Mouse (Mus musculus) lung, postnatal 0 days (tissue): ENCODE data around the gene Gm45233. TPM values are rescaled to one million over a fixed set of nuclear protein-coding genes. Genes with fewer than 3 reads are reported as not detected.

Source experiments
- ATAC-seq: fragments of 200-750 bp; cut with Nextera tagmentation; 2 replicates; pipeline ENCODE4 v1.8.0; 2017; ENCODE audit warnings: moderate library complexity
- DNase-seq: peaks from one replicate; pipeline ENCODE4 v3.0.0-alpha.2; 2016; ENCODE audit warnings: low spot score
- H3K27ac ChIP-seq: fragments of 300-500 bp; sonication (generic); 2 replicates; pipeline ENCODE4 v1.5.1; 2014; ENCODE audit warnings: antibody characterized with exemption, mild to moderate bottlenecking, low read length, mixed read lengths
- H3K27me3 ChIP-seq: fragments of 300-500 bp; sonication (generic); replicated peaks from 2 replicates; pipeline ENCODE4 v1.6.1; 2014; ENCODE audit warnings: low read length, mixed read lengths; ENCODE audit not compliant: insufficient read depth
- H3K36me3 ChIP-seq: fragments of 300-500 bp; sonication (generic); 2 replicates; pipeline ENCODE4 v1.6.1; 2014; ENCODE audit warnings: low read length, mixed read lengths; ENCODE audit not compliant: insufficient read depth
- H3K4me1 ChIP-seq: fragments of 300-500 bp; sonication (generic); 2 replicates; pipeline ENCODE4 v1.6.1; 2014; ENCODE audit warnings: antibody characterized with exemption, low read depth, low read length, mixed read lengths; ENCODE audit not compliant: insufficient read depth
- H3K4me2 ChIP-seq: fragments of 300-500 bp; sonication (generic); replicated peaks from 2 replicates; pipeline ENCODE4 v1.6.1; 2014; ENCODE audit warnings: low read depth, mild to moderate bottlenecking, low read length, moderate library complexity, mixed read lengths
- H3K4me3 ChIP-seq: fragments of 300-500 bp; sonication (generic); 2 replicates; pipeline ENCODE4 v1.5.1; 2014; ENCODE audit warnings: low read depth, low read length
- H3K9ac ChIP-seq: fragments of 300-500 bp; sonication (generic); replicated peaks from 2 replicates; pipeline ENCODE4 v1.6.1; 2014; ENCODE audit warnings: low read depth, mild to moderate bottlenecking
- H3K9me3 ChIP-seq: fragments of 300-500 bp; sonication (generic); 2 replicates; pipeline ENCODE4 v1.6.1; 2016; ENCODE audit warnings: low read length, mixed read lengths
- CTCF ChIP-seq: IDR thresholded peaks from 2 replicates; pipeline ENCODE4 v1.5.1; 2016; ENCODE audit warnings: antibody characterized with exemption, mild to moderate bottlenecking
- EP300 ChIP-seq: IDR thresholded peaks from 2 replicates; pipeline ENCODE4 v1.6.1; 2016; ENCODE audit warnings: antibody characterized with exemption, mild to moderate bottlenecking, control low read depth
- WGBS: fragments of 180-500 bp; shearing (Covaris S2); extraction: QIAGEN DNeasy Blood & Tissue Kit; methylation state at CpG from one replicate; pipeline ENCODE4 v1.1.7; 2014; 5-methylcytosine and 5-hydroxymethylcytosine counted together
- polyA plus RNA-seq: library from polyadenylated mRNA; unstranded; fragments of >200 nt; fragmentation: Nextera tagmentation; extraction: Ambion mirVana; gene quantifications from 2 replicates; pipeline ENCODE4 v1.2.1, GENCODE M21; 2015

Gm45233 gene
- polyA plus RNA-seq, 1 experiment from 2014 or later, result not detected

DNA sequence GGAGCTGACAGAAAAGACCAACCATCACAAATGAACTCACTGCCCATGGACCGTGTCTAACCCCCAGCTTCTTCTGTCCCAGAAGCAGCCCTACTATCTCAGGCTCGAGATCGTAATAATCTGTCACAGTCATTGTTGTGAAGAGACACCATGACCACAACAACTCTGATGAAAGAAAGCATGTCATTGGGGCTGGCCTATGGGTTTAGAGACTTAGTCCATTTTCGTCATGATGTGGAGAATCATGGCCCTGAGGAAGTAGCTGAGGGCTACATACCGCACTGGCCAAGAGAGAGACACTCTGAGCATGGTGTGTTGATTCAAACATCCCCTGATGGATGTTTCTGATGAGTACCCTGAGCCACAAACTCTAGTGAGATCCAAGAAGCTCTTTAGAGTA, 9.3 kb upstream of the Gm45233 start:
- Histone ChIP-seq H3K4me1 (no peaks in the 10 kb centered on the region), H3K9me3 (no peaks in the 10 kb centered on the region), H3K36me3 (no peaks in the 10 kb centered on the region), H3K9ac (no peak overlapping the region), H3K4me2 (no peak overlapping the region), H3K27ac (no peak overlapping the region), H3K27me3 (no peaks in the 10 kb centered on the region), H3K4me3 (no peak overlapping the region)
- TF ChIP-seq EP300 (no peak), CTCF (no peak)
- no peak for ATAC-seq
- WGBS, result 81% methylated on average over 5 of the region's 5 CpGs
- DNase-seq, result no peak

DNA sequence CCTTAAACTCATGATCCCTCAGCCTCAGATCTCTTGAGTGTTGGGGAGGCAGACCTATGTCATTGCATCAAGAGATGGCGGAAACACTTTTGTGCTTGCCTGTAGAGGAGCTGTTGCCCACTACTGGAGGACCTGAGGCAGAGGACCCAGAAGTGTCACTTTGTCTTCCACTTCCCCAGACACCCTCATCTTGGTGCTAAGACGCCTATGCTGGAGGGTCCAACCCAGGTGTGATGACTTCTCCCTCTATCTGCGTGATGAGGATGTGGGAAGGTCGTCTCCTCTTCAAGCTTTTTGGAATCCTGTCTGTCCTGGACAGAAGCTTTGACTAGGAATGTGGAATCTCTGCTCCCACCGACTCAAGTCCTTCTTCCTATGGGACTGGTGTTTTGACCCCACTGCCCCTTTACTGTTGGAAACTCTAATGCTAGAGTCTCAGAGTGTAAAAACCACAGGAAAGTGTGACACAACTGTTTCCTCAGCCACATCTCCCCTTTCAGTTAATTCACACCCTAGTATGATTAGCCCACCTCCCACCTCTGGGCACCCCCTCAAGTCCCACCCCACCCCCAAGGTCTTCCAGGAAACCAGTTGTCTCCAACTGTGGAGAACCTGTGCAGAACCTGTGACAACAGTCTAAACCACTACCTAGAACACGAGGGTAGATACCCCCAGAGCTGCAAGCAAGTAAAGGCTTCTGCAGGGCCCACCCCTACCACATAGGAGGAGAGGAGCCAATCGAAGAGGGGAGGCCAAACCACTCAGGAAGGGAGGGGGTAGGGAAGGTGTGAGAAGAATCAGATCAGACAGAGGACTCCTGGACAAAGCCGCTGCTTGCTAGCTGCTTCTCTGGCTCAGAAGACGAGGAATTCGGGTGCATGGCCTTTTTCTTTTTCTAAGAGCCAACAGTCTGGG, 7.3 kb upstream of the Gm45233 start, which contains the start of gene Nkg7:
Nkg7 (plus strand) TSS at position 733 of the 915 bp plus-strand sequence.
- Histone ChIP-seq H3K9me3 (no peaks in the 10 kb centered on the region), H3K27me3 (no peaks in the 10 kb centered on the region), H3K36me3 (no peaks in the 10 kb centered on the region), H3K4me2 (no peak within 1 kb of the TSS), H3K9ac (no peak within 1 kb of the TSS), H3K27ac (no peak within 1 kb of the TSS), H3K4me3 (no peak within 1 kb of the TSS), H3K4me1 (no peaks in the 10 kb centered on the region)
- TF ChIP-seq EP300 (no peak), CTCF (no peak)
- DNase-seq (no peak), ATAC-seq (no peak)
- 65% methylated on average over 10 of the region's 10 CpGs for WGBS

DNA sequence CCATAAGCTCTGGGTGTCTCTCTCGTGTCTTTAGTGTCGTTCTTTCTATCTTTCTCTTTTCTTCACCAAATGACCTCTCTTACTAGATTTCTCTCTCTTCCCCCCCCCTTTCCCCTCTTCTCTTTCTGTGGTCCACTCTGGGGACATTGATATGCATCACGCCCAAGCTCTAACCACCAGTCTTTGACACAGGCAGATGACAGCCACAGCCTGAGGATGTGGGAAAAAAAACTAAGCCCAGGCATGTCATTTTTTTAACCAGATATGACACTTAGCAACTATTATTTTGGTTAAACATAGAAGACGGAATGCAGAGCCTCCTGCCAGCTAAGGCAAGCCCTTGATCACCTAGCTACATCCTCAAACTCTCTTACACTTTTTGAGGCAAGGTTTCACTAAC, 5.3 kb upstream of the Gm45233 start:
- Histone ChIP-seq H3K27ac (no peak overlapping the region), H3K36me3 (no peaks in the 10 kb centered on the region), H3K4me2 (no peak overlapping the region), H3K4me1 (peaks cover 7% of the 10 kb centered on the region; the same call in 1 of the 2 replicates), H3K9ac (no peak overlapping the region), H3K4me3 (no peak overlapping the region), H3K27me3 (no peaks in the 10 kb centered on the region), H3K9me3 (no peaks in the 10 kb centered on the region)
- TF ChIP-seq CTCF, result no peak
- TF ChIP-seq EP300, result no peak
- ATAC-seq (no peak), DNase-seq (no peak)
- WGBS, result 58% methylated on average over 4 of the region's 4 CpGs

DNA sequence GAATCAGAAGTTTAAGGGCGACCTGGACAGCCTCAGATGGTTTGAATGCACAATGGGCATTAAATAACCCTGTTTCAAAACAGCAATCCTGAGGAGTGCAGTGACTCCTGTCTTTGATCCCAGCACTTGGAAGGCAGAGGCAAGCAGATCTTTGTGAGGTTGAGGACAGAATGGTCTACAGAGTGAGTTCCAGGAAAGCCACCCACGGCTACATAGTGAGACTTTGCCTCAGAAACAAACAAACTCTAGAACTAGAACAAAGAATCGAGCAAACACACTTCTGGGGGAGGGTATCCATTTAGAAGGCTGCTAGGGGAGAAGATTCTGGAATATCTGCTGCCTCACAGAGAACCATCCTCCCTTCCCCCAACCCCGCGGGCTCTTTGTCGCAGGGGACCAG, 3.4 kb upstream of the Gm45233 start, which contains the start of gene Cldnd2:
Cldnd2 (plus strand) TSS at position 301 of the 400 bp plus-strand sequence.
- H3K27me3 ChIP-seq, result no peaks in the 10 kb centered on the region
- no peak for DNase-seq
- no peak within 1 kb of the TSS for H3K27ac ChIP-seq
- H3K4me1 ChIP-seq, result peaks cover 13% of the 10 kb centered on the region; the same call in 1 of the 2 replicates
- no peak within 1 kb of the TSS for H3K4me2 ChIP-seq
- ATAC-seq, result no peak
- H3K4me3 ChIP-seq, result no peak within 1 kb of the TSS
- TF ChIP-seq EP300 (no peak), CTCF (no peak)
- no peaks in the 10 kb centered on the region for H3K36me3 ChIP-seq
- H3K9ac ChIP-seq, result no peak within 1 kb of the TSS
- WGBS, result 71% methylated on average over 6 of the region's 6 CpGs
- no peaks in the 10 kb centered on the region for H3K9me3 ChIP-seq

- no peaks in the 10 kb centered on the region for H3K36me3 ChIP-seq
- peaks cover 13% of the 10 kb centered on the region; the same call in 1 of the 2 replicates for H3K4me1 ChIP-seq
- ATAC-seq (no peak), DNase-seq (no peak)
- WGBS, result 70% methylated on average over 3 of the region's 3 CpGs
- no peak overlapping the region for H3K4me2 ChIP-seq
- no peak overlapping the region for H3K27ac ChIP-seq
- H3K4me3 ChIP-seq, result no peak overlapping the region
- no peaks in the 10 kb centered on the region for H3K27me3 ChIP-seq
- TF ChIP-seq CTCF, result no peak
- TF ChIP-seq EP300, result no peak
- no peaks in the 10 kb centered on the region for H3K9me3 ChIP-seq
- no peak overlapping the region for H3K9ac ChIP-seq
Measured at GRCm38 (mm10) chr7:43441071-43441470, 2.9 kb upstream of the Gm45233 start.

- H3K4me2 ChIP-seq, result peak overlapping the region; percentile 89
- 11% methylated on average over 9 of the region's 9 CpGs for WGBS
- no peaks in the 10 kb centered on the region for H3K27me3 ChIP-seq
- H3K27ac ChIP-seq, result peak overlapping the region; percentile 99
- H3K9me3 ChIP-seq, result no peaks in the 10 kb centered on the region
- H3K9ac ChIP-seq, result peak overlapping the region; percentile 55
- no peak for ATAC-seq
- peaks cover 13% of the 10 kb centered on the region; the same call in 1 of the 2 replicates for H3K4me1 ChIP-seq
- TF ChIP-seq EP300 (no peak), CTCF (no peak)
- no peak for DNase-seq
- H3K4me3 ChIP-seq, result peak overlapping the region; percentile 55
- H3K36me3 ChIP-seq, result no peaks in the 10 kb centered on the region
Measured at GRCm38 (mm10) chr7:43442684-43443083, 1.2 kb upstream of the Gm45233 start.
